Mouse (Mus musculus): ENCODE results near the gene Ganab. TPM values are rescaled to one million over a fixed set of nuclear protein-coding genes. Genes with fewer than 3 reads are reported as not detected.

Gene Ganab
- 55.3 and 67.9 TPM in 2 replicates for polyA plus RNA-seq (2012; rRNA removed; ENCODE audit: low replicate concordance)

DNA sequence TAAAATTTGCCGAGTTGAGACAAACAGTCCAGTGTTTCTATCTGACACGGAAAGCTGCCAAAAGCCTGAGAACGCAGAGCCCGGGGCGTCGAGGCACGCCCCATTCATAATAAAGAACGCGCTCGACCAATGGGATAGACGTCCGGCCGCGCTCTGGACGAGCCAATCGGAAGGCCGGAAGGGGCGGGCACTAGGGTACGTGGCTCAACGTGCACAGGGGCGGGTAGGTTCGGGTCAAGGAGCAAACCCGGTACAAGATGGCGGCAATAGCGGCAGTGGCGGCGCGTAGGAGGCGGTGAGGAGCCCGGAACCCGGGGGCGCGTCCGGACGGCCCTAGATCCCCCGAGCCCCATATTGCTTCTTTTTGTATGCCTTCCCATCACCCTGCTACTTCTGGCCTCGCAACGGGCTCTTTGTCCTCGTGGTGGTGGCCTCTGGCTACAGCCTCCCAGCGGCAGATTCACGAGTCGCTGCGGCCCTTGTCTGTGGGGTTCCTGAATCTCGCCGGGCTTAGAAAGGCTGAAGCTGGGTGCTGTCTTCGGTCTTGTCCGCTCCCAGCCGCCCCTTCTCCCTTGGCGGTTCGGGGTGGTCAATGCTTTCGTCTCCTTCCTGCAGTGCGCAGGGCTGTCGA is at the start of gene Ganab:
Gene Ganab, plus strand, starts transcription at position 207 of the 631 bp plus-strand sequence.

DNA sequence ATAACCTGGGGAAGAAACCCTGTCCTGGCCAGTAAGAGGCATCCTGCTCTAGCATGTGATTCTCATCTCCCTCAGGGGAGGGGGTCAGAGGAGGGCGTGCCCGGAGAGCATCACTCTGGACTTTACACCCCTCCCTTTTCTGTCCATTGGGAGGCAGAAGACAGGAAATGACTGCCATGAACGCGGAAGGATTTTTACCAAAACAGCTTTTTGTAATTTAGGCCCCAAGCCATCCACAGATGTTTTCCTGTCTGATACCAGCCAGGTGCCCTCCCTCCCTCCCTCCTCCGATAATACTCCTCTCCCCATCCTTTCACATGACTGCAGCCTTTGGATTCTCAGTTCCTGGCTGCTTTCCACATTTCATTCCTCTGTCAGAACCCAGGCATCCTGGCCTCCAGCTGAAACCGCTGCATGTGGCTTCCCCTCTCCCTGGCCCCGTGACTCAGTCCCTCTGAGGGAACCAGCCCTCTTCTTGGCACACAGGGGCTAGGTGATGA is 47.4 kb upstream of the Ganab start, which contains the start of gene Lrrn4cl:
Gene Lrrn4cl, plus strand, starts transcription at position 367 of the 500 bp plus-strand sequence.

DNA sequence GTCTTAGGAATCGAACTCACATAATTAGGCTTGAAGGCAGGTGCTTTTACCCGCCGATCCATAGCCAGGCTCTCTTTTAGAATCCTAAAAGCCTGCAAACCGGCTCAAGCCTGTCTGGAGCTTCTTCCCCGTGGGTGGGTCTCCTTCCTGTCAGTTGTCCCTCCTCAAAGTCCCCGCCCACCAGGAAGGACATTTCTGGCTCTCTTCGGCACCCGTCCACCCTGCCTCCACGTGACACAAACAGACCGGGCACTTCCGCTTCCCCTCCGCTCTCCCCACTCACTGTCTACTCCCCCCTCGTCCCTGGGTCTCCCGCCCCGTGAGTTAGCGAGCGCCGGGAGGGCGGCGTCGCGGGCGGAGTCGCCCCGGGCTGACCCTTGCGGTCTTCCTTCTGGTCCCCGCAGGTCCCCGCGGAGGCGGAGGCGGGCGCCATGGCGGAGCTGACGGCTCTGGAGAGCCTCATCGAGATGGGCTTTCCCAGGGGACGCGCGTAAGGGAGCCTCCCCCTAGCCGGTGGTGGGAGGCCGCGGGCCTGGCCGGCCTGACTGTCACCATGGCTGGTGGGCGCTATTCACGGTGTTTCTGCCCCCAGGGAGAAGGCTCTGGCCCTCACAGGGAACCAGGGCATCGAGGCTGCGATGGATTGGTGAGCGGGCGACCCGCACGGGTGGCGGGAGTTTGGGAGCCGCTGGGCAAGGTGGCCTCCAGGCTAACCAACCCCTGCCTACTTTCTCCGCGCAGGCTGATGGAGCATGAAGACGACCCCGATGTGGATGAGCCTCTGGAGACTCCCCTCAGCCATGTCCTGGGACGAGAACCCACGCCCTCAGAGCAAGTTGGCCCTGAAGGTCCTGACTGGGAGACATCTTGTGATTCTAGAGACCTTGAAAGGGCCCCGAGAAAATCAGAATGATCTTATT is 26.3 kb upstream of the Ganab start, which contains the start of gene Ubxn1:
Gene Ubxn1, plus strand, starts transcription at position 230 of the 920 bp plus-strand sequence.

DNA sequence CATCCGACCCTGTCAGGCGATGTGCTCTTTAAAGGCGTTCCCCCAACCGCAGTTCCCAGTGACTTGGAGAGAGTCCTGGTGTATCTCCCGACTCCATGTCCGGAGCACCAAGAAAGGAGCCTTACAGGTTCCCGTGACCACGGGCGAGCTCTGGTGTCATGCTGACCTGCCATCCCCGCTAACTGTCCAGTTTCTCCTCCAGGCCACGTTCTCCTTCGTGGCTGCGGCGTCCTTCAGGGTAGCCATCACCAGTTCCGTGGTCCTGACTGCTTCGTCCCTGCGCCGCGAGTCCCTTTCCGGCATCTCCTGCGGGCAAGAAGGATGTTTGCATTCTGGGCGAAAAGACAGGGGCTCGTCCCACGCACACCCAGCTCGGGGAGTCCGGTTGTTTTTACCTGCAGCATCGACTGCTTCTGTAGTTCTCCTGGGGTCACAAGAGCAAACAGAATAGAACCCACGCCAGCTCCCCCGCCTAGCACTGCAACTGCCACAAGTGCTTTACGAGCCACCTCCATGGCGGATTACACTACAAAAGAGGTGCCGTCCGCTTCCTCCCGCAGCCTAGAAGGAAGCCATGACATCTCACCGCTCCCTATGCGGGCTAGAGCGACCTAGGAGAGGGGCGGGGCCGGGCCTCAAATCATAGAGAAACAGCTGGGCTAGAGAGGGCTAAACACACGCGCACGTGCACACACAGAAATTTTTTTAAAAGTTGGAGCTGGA is 17.4 kb upstream of the Ganab start, which contains the start of gene Uqcc3:
Gene Uqcc3, minus strand, starts transcription at position 613 of the 723 bp plus-strand sequence.

DNA sequence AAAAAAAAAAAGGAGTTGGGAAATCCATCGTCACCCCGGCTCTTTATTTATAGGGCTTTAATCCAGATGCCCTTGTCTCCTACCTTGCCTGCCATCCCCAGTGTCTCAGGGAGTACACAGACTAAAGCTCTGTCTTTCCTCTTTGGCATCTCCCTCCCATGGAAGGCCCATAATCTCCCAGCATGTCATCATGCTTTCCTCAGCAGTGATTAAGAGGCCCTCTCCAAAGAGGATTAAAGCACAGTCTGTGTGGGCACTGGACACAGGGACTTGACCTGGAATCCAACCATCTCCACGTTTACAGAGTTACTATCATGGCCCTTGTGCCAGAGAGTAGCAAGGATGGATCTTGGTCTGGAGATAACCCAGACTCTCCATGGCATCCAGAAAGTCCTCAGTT is 14.3 kb upstream of the Ganab start, which contains the start of the genes Lbhd1 and Gm49403:
Gene Lbhd1, plus strand, starts transcription at position 117 of the 400 bp plus-strand sequence.
Gene Gm49403, plus strand, starts transcription at position 315 of the 400 bp plus-strand sequence.

DNA sequence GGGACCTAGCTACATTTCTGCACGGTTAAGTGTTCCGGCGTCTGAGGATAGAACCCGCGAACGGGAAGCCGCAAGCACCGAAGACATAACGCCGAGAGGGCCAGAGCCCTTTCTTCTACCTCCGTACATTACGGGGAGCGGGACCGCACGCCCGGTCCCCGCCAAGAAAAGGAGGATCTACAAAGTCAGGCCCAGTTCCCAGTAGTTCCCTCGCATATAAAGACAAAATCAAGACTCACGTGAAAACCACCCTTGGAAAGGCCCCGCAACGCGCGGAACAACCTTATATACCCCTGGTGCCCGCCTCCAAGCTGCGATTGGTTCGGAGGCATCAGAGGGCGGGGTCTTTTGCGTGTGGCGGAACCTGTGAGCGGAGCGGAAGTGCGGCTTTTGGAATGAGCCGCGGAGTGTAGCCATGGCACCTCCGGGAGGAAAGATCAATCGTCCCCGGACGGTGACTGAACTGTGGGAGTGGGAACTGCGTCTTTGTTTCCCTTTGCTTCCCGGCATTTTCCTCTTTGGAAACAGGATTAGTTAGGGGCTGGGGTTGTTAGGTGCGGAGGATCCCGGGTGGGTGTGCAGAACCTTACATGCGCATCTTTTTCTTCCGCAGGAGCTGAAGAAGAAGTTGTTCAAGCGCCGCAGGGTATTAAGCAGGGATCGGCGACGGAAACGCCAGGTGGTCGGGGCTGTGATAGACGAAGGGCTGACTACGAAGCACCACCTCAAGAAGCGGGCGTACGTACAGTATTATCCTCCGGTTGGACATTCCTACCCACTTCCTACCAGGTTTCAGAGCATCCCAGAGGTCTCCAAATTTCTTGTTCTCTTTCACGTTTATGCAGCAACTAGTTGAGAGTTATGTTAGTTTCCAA is 9.1 kb upstream of the Ganab start, which contains the start of the genes 1810009A15Rik and Gm49416:
Gene 1810009A15Rik, plus strand, starts transcription at position 343 of the 875 bp plus-strand sequence.
Gene Gm49416, plus strand, starts transcription at position 416 of the 875 bp plus-strand sequence.

DNA sequence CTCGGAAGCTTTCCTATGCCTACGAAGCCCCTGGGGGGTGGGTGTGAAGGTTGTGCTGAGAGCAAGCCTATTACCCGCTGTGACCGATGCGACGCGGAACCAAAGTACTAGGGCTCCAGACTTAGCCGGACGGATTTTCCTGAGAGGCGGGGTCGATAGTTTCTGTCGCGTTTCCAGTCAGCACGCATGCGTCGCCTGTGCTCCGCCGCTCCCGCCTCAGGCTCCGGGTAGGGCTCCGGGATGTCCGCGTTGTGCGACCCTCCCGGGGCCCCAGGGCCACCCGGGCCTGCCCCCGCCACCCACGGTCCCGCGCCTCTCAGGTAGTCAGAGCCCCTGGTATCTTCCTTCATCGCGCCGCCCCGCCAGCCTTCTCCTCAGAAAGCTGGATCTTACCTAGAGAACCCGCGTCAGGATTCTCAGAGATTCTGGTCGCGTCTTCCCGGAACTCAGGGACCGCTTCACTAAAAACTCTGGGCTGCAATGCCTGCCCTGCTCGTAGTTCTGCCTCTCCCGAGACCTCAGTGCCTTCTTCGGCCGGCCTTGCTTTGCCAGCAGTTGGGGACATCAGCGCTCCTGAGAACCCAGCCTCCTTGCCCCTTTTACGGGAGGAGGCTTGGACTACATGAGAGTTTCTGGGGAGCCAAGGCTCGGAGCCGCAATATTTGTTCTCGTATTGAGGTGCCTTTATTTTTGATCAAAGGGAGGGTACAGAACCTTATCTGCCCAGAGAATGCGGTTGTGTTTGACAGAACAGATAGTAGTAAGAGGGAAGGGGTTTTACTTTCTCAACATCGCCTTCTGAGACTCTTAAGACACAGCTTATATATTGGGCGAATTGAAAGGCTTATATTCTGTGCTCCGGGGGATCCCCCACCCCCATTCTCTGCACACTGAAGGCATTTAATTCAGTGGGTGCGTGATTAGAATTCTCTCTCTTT is 4.8 kb upstream of the Ganab start, which contains the start of gene Ints5:
Gene Ints5, plus strand, starts transcription at position 177 of the 938 bp plus-strand sequence.

DNA sequence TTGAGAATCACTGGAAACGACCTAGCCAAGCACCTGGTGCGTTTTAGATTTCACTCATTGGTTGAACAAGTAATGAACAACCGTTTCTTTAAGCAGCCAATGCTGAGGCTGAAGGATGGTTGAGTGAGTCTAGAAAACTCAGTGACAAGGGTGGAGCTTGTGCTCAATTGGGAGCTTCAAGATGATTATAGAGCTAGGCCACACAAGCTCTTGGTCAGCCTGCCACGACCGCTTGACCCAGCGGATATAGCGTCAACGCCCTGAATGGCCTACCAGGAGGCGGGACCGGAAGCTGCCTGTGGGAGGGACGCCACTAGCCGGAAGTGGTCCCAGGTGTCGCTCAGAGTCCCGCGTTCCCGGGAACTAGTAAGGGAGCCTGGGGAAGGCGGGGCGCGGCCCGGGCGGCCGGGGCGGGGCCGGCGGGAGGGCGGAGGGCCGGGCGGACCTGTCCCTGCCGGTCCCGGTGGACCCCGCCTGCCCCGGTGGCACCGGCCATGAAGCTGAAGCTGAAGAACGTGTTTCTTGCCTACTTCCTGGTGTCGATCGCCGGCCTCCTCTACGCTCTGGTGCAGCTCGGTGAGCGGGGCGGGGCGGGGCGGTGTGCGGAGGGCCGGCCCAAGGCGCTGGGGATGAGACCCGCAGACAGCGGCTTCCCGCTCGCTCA is 22.3 kb downstream of the Ganab start, which contains the start of gene B3gat3:
Gene B3gat3, plus strand, starts transcription at position 302 of the 664 bp plus-strand sequence.

DNA sequence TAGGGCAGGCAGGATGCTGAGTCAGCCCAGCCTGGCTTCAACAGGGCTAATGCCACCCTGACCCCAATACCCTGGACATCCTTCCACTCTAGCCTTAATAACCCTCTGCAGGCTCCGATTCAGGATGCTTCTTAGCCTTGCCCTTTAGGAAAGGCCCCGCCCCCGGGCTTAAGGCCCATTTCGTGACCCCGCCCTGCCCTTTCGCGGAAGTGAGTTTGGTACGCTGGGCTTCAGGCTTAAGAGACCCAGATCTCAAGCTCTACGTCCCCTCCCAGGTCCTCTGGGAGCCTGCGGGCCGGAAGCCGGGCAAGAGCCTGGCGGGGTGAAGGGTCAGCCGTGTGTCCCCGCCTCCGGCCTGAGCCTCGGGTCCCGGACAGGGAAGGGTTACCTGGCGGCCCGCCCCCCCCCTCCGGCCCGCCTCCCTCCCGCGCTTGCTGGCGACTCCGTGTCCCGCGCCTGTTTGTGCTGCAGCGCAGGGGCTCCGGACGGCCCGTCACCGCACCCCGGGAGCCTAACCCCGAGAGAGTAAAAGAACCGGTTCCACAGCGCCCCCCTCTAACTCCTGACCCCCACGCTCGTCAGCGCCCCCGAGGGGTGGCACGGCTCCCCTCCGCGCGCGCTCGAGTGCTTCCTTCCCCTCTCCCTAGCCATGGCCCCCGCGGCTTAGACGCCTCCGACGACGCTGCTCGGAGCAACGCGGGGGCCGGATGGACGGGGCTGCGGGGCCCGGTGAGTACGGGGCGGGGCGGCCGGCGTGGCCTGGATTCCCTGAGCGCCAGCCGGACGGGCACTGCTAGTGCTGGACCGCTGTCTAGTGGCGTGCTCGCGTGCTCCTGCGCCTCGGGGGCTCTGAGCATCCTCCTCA is 31.6 kb downstream of the Ganab start, which contains the start of the genes Rom1 and Eml3:
Gene Rom1, minus strand, starts transcription at position 133 of the 865 bp plus-strand sequence.
Gene Eml3, plus strand, starts transcription at position 329 of the 865 bp plus-strand sequence.

DNA sequence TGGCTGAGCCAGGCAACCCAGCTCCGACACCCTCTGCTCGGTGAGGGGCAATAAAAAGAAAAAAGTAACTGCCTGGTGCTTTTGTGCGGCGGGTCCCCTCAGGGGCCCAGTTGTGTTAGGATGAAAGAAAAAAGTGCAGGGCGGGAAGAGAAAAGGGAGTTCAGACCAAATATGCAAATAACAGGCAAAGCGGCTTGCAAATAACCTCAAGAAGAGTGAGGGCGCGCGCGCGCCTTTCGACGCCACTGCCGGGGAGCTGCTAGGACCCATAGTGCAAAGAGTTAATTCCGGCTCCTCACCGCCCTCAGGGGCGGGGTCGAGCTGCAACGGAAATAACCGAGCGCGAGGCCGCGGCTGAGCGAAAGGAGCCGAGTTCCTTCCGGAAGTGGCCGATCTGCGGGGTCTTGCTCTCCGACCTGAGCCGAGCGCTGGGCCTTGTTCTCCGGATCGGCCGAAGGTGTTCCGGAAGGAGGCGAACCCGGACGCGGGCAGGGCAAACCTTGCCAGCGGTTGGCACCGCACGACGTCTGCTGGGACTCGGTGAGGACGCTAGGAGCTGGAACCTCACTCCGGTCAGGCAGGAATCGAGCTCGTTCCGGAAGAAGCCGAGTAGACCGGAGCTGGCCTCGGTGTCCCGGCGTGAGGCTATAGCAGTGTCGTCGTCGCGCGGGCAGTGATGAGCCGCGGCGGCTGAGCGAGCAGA is 43.8 kb downstream of the Ganab start, which contains the start of gene Mta2:
Gene Mta2, plus strand, starts transcription at position 361 of the 703 bp plus-strand sequence.

DNA sequence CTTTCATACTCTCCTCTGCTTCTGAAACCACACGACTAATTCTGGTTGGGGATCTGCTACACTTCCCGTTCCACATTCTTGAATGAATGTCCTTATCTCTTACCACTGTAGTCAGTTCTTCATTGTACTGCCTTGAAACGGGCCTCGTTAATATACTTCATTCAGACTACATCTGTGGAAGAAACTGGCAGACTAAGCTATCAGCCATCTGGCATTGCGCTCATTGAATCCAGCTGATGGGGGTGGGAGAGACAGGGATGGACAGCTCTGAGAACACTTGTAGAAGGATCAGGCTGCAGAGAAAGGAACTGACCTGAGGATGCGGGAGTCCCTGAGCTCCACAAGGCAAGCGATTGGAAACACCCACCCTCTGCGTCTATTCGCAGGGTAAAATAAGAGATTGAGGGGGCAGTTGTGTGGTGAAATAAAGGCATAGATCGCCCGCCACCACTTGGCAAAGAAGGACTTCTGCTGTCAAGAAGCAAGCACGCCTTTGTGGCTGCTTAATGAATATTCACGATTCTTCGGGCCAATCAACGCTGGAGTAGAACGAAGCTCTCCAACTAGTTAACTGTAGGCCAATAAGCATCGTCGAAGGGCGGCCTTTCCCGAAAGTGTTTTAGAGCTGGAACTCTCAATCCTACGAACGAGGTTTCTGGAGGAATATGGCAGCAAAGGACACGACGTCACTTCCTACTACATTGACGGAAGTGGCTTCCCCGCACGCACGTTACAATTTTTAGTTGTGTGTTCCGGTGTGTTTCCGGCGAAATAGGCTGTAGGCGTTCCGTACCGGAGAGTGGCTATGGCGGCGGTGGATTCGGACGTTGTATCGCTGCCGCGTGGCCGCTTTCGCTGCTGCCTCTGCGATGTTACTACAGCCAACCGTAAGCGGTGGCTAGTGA is 55.5 kb downstream of the Ganab start, which contains the start of gene Tut1:
Gene Tut1, plus strand, starts transcription at position 713 of the 905 bp plus-strand sequence.

Other genes with a start within 250 kb of the Ganab start
- gene Chrm1, start 234.3 kb upstream of the Ganab start, polyA plus RNA-seq (2012; rRNA removed; ENCODE audit: low replicate concordance): 2.3 and 6.0 TPM in 2 replicates
- gene Slc3a2, start 174.7 kb upstream of the Ganab start, polyA plus RNA-seq (2012; rRNA removed; ENCODE audit: low replicate concordance): 127 and 449 TPM in 2 replicates
- gene Wdr74, start 162.2 kb upstream of the Ganab start, polyA plus RNA-seq (2012; rRNA removed; ENCODE audit: low replicate concordance): 12.4 and 17.1 TPM in 2 replicates
- not detected in 2 replicates for gene 1700092M07Rik, start 157.4 kb upstream of the Ganab start, polyA plus RNA-seq (2012; rRNA removed; ENCODE audit: low replicate concordance)
- gene Stx5a, start 156.7 kb upstream of the Ganab start, polyA plus RNA-seq (2012; rRNA removed; ENCODE audit: low replicate concordance): 54.0 and 56.6 TPM in 2 replicates
- gene Nxf1, start 141.0 kb upstream of the Ganab start, polyA plus RNA-seq (2012; rRNA removed; ENCODE audit: low replicate concordance): 22.0 and 28.9 TPM in 2 replicates
- 147 and 196 TPM in 2 replicates for gene Tmem223, start 127.1 kb upstream of the Ganab start, polyA plus RNA-seq (2012; rRNA removed; ENCODE audit: low replicate concordance)
- gene Tmem179b, start 123.6 kb upstream of the Ganab start, polyA plus RNA-seq (2012; rRNA removed; ENCODE audit: low replicate concordance): 107 and 114 TPM in 2 replicates
- 6.5 and 12.9 TPM in 2 replicates for gene Taf6l, start 111.7 kb upstream of the Ganab start, polyA plus RNA-seq (2012; rRNA removed; ENCODE audit: low replicate concordance)
- gene Polr2g, start 99.5 kb upstream of the Ganab start, polyA plus RNA-seq (2012; rRNA removed; ENCODE audit: low replicate concordance): 12.3 and 13.7 TPM in 2 replicates
- 0.99 and 1.2 TPM in 2 replicates for gene Zbtb3, start 95.5 kb upstream of the Ganab start, polyA plus RNA-seq (2012; rRNA removed; ENCODE audit: low replicate concordance)
- 3.4 and 8.2 TPM in 2 replicates for gene Ttc9c, start 78.7 kb upstream of the Ganab start, polyA plus RNA-seq (2012; rRNA removed; ENCODE audit: low replicate concordance)
- gene Hnrnpul2, start 78.1 kb upstream of the Ganab start, polyA plus RNA-seq (2012; rRNA removed; ENCODE audit: low replicate concordance): 7.7 and 10.3 TPM in 2 replicates
- gene AC129217.1, start 68.3 kb upstream of the Ganab start, polyA plus RNA-seq (2012; rRNA removed; ENCODE audit: low replicate concordance): 2.3 TPM in 1 of 2 replicates, not detected in the other
- gene Bscl2, start 60.6 kb upstream of the Ganab start, polyA plus RNA-seq (2012; rRNA removed; ENCODE audit: low replicate concordance): 88.6 and 106 TPM in 2 replicates
- 0.63 and 1.1 TPM in 2 replicates for gene Gng3, start 58.9 kb upstream of the Ganab start, polyA plus RNA-seq (2012; rRNA removed; ENCODE audit: low replicate concordance)
- gene Lrrn4cl, start 47.3 kb upstream of the Ganab start, polyA plus RNA-seq (2012; rRNA removed; ENCODE audit: low replicate concordance): 0.41 and 0.53 TPM in 2 replicates
- 81.5 and 127 TPM in 2 replicates for gene Ubxn1, start 26.6 kb upstream of the Ganab start, polyA plus RNA-seq (2012; rRNA removed; ENCODE audit: low replicate concordance)
- gene Uqcc3, start 17.1 kb upstream of the Ganab start, polyA plus RNA-seq (2012; rRNA removed; ENCODE audit: low replicate concordance): 8.7 and 9.9 TPM in 2 replicates
- 0.25 and 0.41 TPM in 2 replicates for gene Lbhd1, start 14.3 kb upstream of the Ganab start, polyA plus RNA-seq (2012; rRNA removed; ENCODE audit: low replicate concordance)
- not detected in 2 replicates for gene Gm49403, start 14.1 kb upstream of the Ganab start, polyA plus RNA-seq (2012; rRNA removed; ENCODE audit: low replicate concordance)
- gene 1810009A15Rik, start 9.2 kb upstream of the Ganab start, polyA plus RNA-seq (2012; rRNA removed; ENCODE audit: low replicate concordance): 4.2 and 6.4 TPM in 2 replicates
- not detected in 2 replicates for gene Gm49416, start 9.1 kb upstream of the Ganab start, polyA plus RNA-seq (2012; rRNA removed; ENCODE audit: low replicate concordance)
- gene Ints5, start 5.1 kb upstream of the Ganab start, polyA plus RNA-seq (2012; rRNA removed; ENCODE audit: low replicate concordance): 16.7 and 22.1 TPM in 2 replicates
- 78.8 and 91.5 TPM in 2 replicates for gene B3gat3, start 22.3 kb downstream of the Ganab start, polyA plus RNA-seq (2012; rRNA removed; ENCODE audit: low replicate concordance)
- 15.7 and 17.8 TPM in 2 replicates for gene Rom1, start 31.3 kb downstream of the Ganab start, polyA plus RNA-seq (2012; rRNA removed; ENCODE audit: low replicate concordance)
- 32.1 and 32.8 TPM in 2 replicates for gene Eml3, start 31.5 kb downstream of the Ganab start, polyA plus RNA-seq (2012; rRNA removed; ENCODE audit: low replicate concordance)
- gene Mta2, start 43.8 kb downstream of the Ganab start, polyA plus RNA-seq (2012; rRNA removed; ENCODE audit: low replicate concordance): 15.3 and 15.4 TPM in 2 replicates
- gene Tut1, start 55.8 kb downstream of the Ganab start, polyA plus RNA-seq (2012; rRNA removed; ENCODE audit: low replicate concordance): 12.7 and 15.2 TPM in 2 replicates
- 66.9 and 98.4 TPM in 2 replicates for gene Eef1g, start 69.0 kb downstream of the Ganab start, polyA plus RNA-seq (2012; rRNA removed; ENCODE audit: low replicate concordance)
- gene Ahnak, start 91.2 kb downstream of the Ganab start, polyA plus RNA-seq (2012; rRNA removed; ENCODE audit: low replicate concordance): 3.3 and 9.9 TPM in 2 replicates
- gene Scgb1a1, start 189.9 kb downstream of the Ganab start, polyA plus RNA-seq (2012; rRNA removed; ENCODE audit: low replicate concordance): not detected in 2 replicates
- 0.08 and 1.2 TPM in 2 replicates for gene Asrgl1, start 237.6 kb downstream of the Ganab start, polyA plus RNA-seq (2012; rRNA removed; ENCODE audit: low replicate concordance)